Mouse (Mus musculus) Muller cell, postnatal 12 days (primary cell): ENCODE measurements around the gene Vmn1r226.

ENCODE experiments used
- DNase-seq: peaks from one replicate; pipeline ENCODE4 v3.0.0-alpha.2; 2015; ENCODE audit errors: inconsistent ontology term

Gene Vmn1r226

DNA sequence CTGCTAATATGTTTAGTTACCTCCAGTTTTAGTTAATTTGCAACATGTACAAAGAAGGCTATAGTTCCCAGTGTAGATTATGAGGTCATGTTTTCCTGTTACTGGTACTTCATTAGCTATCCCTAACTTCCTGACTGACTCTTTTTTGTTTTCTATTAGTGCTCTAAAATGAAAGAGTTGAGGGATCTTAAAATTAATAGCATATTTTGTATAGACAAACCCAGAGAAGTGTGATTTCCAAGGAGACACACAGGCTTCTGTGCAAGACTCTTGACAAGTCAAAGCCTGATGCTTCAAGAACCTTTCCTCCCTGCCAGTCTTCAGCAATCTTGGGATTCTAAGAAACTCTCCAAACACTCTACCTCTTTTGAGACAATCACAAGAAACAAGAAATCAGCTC is at the start of gene Vmn1r226:
TSS of gene Vmn1r226 (plus strand) at position 301 of the 400 bp plus-strand sequence.
- DNase-seq: no peak

DNA sequence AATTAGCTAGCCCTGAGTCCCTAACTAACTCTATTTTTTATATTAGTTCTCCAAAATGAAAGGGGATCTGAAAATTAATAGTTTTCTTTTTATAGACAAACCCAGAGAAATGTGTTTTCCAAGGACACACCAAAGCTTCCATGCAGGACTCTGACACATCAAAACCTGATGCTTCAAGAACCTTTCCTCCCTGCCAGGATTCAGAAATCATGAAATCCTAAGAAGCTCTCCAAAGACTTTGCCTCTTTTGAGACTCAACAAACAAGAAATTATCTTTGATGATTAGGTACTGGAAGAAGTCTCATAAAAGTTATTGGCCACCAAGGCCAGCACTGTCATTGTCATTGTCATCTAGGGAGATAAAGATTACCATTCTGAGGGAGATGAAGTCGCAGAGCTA is 46.9 kb downstream of the Vmn1r226 start, which contains the start of gene Vmn1r227:
TSS of gene Vmn1r227 (plus strand) at position 301 of the 400 bp plus-strand sequence.
- DNase-seq: no peak
